Mouse (Mus musculus) MEL (cell line): ENCODE results near the gene Lat2. TPM values are rescaled to one million over a fixed set of nuclear protein-coding genes. Genes with fewer than 3 reads are reported as not detected.

ENCODE experiments used
- DNase-seq: peaks from one replicate; pipeline ENCODE4 v3.0.0; 2011; ENCODE audit warnings: low read depth, low spot score
- H3K27ac ChIP-seq: 2 replicates; pipeline ENCODE4 v1.5.1; 2012; ENCODE audit warnings: low read depth, mild to moderate bottlenecking, control low read depth, low read length, moderate library complexity; ENCODE audit not compliant: control insufficient read depth
- H3K27me3 ChIP-seq, 2 experiments: fragments of 150-350 bp in 1 of 2; sonication (generic) in 1 of 2; 2 replicates each; pipeline ENCODE4 v1.6.1; 2012; ENCODE audit warnings: low read length in 2 of 2, mild to moderate bottlenecking in 2 of 2, improper control_type of control experiment in 1 of 2, moderate library complexity in 1 of 2; ENCODE audit not compliant: insufficient read depth in 2 of 2, control insufficient read depth in 1 of 2
- H3K36me3 ChIP-seq, 2 experiments: 2 replicates each; pipeline ENCODE4 v1.6.1; 2012 to 2014; ENCODE audit warnings: low read length in 2 of 2, improper control_type of control experiment in 1 of 2, inconsistent platforms in 1 of 2, mild to moderate bottlenecking in 1 of 2; ENCODE audit not compliant: insufficient read depth in 2 of 2, control insufficient read depth in 1 of 2
- H3K4me1 ChIP-seq, 2 experiments: fragments of 150-350 bp in 1 of 2; sonication (generic) in 1 of 2; 2 replicates each; pipeline ENCODE4 v1.6.1; 2012; ENCODE audit warnings: low read length in 2 of 2, improper control_type of control experiment in 1 of 2, mild to moderate bottlenecking in 1 of 2; ENCODE audit not compliant: insufficient read depth in 2 of 2, control insufficient read depth in 1 of 2
- H3K4me3 ChIP-seq, 2 experiments: fragments of 150-350 bp in 1 of 2; sonication (generic) in 1 of 2; 2 replicates each; pipeline ENCODE4 v1.5.1; 2012; ENCODE audit warnings: low read depth in 2 of 2, low read length in 2 of 2, mild to moderate bottlenecking in 2 of 2, moderate library complexity in 2 of 2, control low read depth in 1 of 2, improper control_type of control experiment in 1 of 2; ENCODE audit not compliant: control insufficient read depth in 1 of 2, insufficient read depth in 1 of 2
- H3K79me2 ChIP-seq: 2 replicates; pipeline ENCODE4 v1.6.1; 2012; ENCODE audit warnings: mild to moderate bottlenecking, low read length, moderate library complexity; ENCODE audit not compliant: control insufficient read depth, poor library complexity, insufficient read depth
- H3K9ac ChIP-seq: 2 replicates; pipeline ENCODE4 v1.6.1; 2012; ENCODE audit warnings: low read depth, mild to moderate bottlenecking, control low read depth, low read length, moderate library complexity; ENCODE audit not compliant: control insufficient read depth, poor library complexity, severe bottlenecking
- H3K9me3 ChIP-seq: fragments of 150-350 bp; sonication (generic); replicated peaks from 2 replicates; pipeline ENCODE4 v1.6.1; 2012; ENCODE audit warnings: mild to moderate bottlenecking, low read length, improper control_type of control experiment, moderate library complexity; ENCODE audit not compliant: insufficient read depth
- BHLHE40 ChIP-seq: IDR thresholded peaks from 2 replicates; pipeline ENCODE4 v1.6.1; 2012; ENCODE audit warnings: low read depth, mild to moderate bottlenecking, inconsistent platforms, low read length, improper control_type of control experiment, borderline replicate concordance
- CHD1 ChIP-seq: IDR thresholded peaks from 2 replicates; pipeline ENCODE4 v1.6.1; 2012; ENCODE audit warnings: low read depth, mild to moderate bottlenecking, inconsistent platforms, low read length, improper control_type of control experiment
- CTCF ChIP-seq, 3 experiments: IDR thresholded peaks in 2 of 3; conservative IDR thresholded peaks in 1 of 3; 2 replicates each; pipeline ENCODE4 v1.5.1; 2011 to 2012; ENCODE audit warnings: low read length in 3 of 3, low read depth in 2 of 3, mild to moderate bottlenecking in 2 of 3, improper control_type of control experiment in 1 of 3, inconsistent platforms in 1 of 3, mixed read lengths in 1 of 3, moderate library complexity in 1 of 3; ENCODE audit not compliant: control insufficient read depth in 1 of 3, insufficient read depth in 1 of 3, poor library complexity in 1 of 3, severe bottlenecking in 1 of 3
- ELF1 ChIP-seq: IDR thresholded peaks from 2 replicates; pipeline ENCODE4 v1.6.1; 2014; ENCODE audit warnings: low read depth, mild to moderate bottlenecking, inconsistent platforms, low read length, improper control_type of control experiment, moderate library complexity
- EP300 ChIP-seq, 2 experiments: IDR thresholded peaks; 2 replicates each; pipeline ENCODE4 v1.6.1; 2011; ENCODE audit warnings: improper control_type of control experiment in 2 of 2, low read length in 2 of 2, low read depth in 1 of 2, mild to moderate bottlenecking in 1 of 2
- ETS1 ChIP-seq: IDR thresholded peaks from 2 replicates; pipeline ENCODE4 v1.6.1; 2012; ENCODE audit warnings: low read depth, mild to moderate bottlenecking, inconsistent platforms, low read length, improper control_type of control experiment, moderate library complexity
- GABPA ChIP-seq: IDR thresholded peaks from 2 replicates; pipeline ENCODE4 v1.6.1; 2012; ENCODE audit warnings: low read depth, mild to moderate bottlenecking, inconsistent platforms, low read length, improper control_type of control experiment, moderate library complexity
- HCFC1 ChIP-seq: IDR thresholded peaks from 2 replicates; pipeline ENCODE4 v1.6.1; 2012; ENCODE audit warnings: low read depth, mild to moderate bottlenecking, inconsistent platforms, low read length, improper control_type of control experiment, moderate library complexity
- JUND ChIP-seq: IDR thresholded peaks from 2 replicates; pipeline ENCODE4 v1.6.1; 2011; ENCODE audit warnings: low read depth, mild to moderate bottlenecking, improper control_type of control experiment, low read length
- KAT2A ChIP-seq: conservative IDR thresholded peaks from 2 replicates; pipeline ENCODE4 v1.6.1; 2012; ENCODE audit warnings: low read depth, low read length, improper control_type of control experiment, inconsistent platforms
- MAFK ChIP-seq: IDR thresholded peaks from 2 replicates; pipeline ENCODE4 v1.6.1; 2011; ENCODE audit warnings: low read depth, mild to moderate bottlenecking, low read length, improper control_type of control experiment, borderline replicate concordance
- MAX ChIP-seq: IDR thresholded peaks from 2 replicates; pipeline ENCODE4 v1.6.1; 2011; ENCODE audit warnings: low read length, improper control_type of control experiment
- MAZ ChIP-seq: IDR thresholded peaks from 2 replicates; pipeline ENCODE4 v1.6.1; 2012; ENCODE audit warnings: low read depth, mild to moderate bottlenecking, inconsistent platforms, low read length, improper control_type of control experiment
- MEF2A ChIP-seq: IDR thresholded peaks from 2 replicates; pipeline ENCODE4 v1.6.1; 2014; ENCODE audit warnings: low read depth, mild to moderate bottlenecking, inconsistent platforms, low read length, improper control_type of control experiment; ENCODE audit not compliant: poor library complexity, insufficient replicate concordance, severe bottlenecking; ENCODE audit errors: extremely low read depth
- MXI1 ChIP-seq: IDR thresholded peaks from 2 replicates; pipeline ENCODE4 v1.6.1; 2011; ENCODE audit warnings: mild to moderate bottlenecking, low read depth, low read length, improper control_type of control experiment
- MYC ChIP-seq: IDR thresholded peaks from 2 replicates; pipeline ENCODE4 v1.6.1; 2011; ENCODE audit warnings: low read depth, mild to moderate bottlenecking, low read length, improper control_type of control experiment, moderate library complexity
- POLR2A ChIP-seq, 2 experiments: IDR thresholded peaks; 2 replicates each; pipeline ENCODE4 v1.6.1; 2011 to 2012; ENCODE audit warnings: low read length in 2 of 2, mild to moderate bottlenecking in 2 of 2, control low read depth in 1 of 2, improper control_type of control experiment in 1 of 2, low read depth in 1 of 2, moderate library complexity in 1 of 2; ENCODE audit not compliant: control insufficient read depth in 1 of 2, insufficient read depth in 1 of 2, poor library complexity in 1 of 2
- POLR2AphosphoS2 ChIP-seq: IDR thresholded peaks from 2 replicates; pipeline ENCODE4 v1.6.1; 2011; ENCODE audit warnings: low read length, improper control_type of control experiment
- POLR2AphosphoS5 ChIP-seq: IDR thresholded peaks from 2 replicates; pipeline ENCODE4 v1.6.1; 2012; ENCODE audit warnings: low read depth, borderline replicate concordance, mild to moderate bottlenecking, inconsistent platforms, low read length, moderate library complexity, mixed read lengths
- RCOR1 ChIP-seq: IDR thresholded peaks from 2 replicates; pipeline ENCODE4 v1.6.1; 2012; ENCODE audit warnings: low read depth, mild to moderate bottlenecking, inconsistent platforms, low read length, improper control_type of control experiment
- TAL1 ChIP-seq: IDR thresholded peaks from 2 replicates; pipeline ENCODE4 v1.6.1; 2012; ENCODE audit warnings: mild to moderate bottlenecking, inconsistent platforms, low read length, moderate library complexity, mixed read lengths
- TBP ChIP-seq: IDR thresholded peaks from 2 replicates; pipeline ENCODE4 v1.8.0; 2011; ENCODE audit warnings: low read depth, low read length, improper control_type of control experiment
- TCF12 ChIP-seq: IDR thresholded peaks from 2 replicates; pipeline ENCODE4 v1.6.1; 2014; ENCODE audit warnings: low read depth, mild to moderate bottlenecking, inconsistent platforms, low read length, improper control_type of control experiment, moderate library complexity
- UBTF ChIP-seq: IDR thresholded peaks from 2 replicates; pipeline ENCODE4 v1.6.1; 2012; ENCODE audit warnings: low read depth, mild to moderate bottlenecking, inconsistent platforms, low read length, improper control_type of control experiment, moderate library complexity, borderline replicate concordance; ENCODE audit not compliant: insufficient read depth
- USF1 ChIP-seq: IDR thresholded peaks from 2 replicates; pipeline ENCODE4 v1.6.1; 2014; ENCODE audit warnings: low read depth, mild to moderate bottlenecking, inconsistent platforms, low read length, improper control_type of control experiment, moderate library complexity
- USF2 ChIP-seq, 2 experiments: IDR thresholded peaks; 2 replicates each; pipeline ENCODE4 v1.6.1; 2011 to 2012; ENCODE audit warnings: improper control_type of control experiment in 2 of 2, low read length in 2 of 2, borderline replicate concordance in 1 of 2, inconsistent platforms in 1 of 2, low read depth in 1 of 2, mild to moderate bottlenecking in 1 of 2; ENCODE audit not compliant: insufficient read depth in 1 of 2
- ZKSCAN1 ChIP-seq: IDR thresholded peaks from 2 replicates; pipeline ENCODE4 v1.6.1; 2012; ENCODE audit warnings: low read depth, mild to moderate bottlenecking, inconsistent platforms, low read length, improper control_type of control experiment, moderate library complexity
- ZMIZ1 ChIP-seq: IDR thresholded peaks from 2 replicates; pipeline ENCODE4 v1.6.1; 2012; ENCODE audit warnings: low read depth, mild to moderate bottlenecking, inconsistent platforms, low read length, improper control_type of control experiment, moderate library complexity
- ZNF384 ChIP-seq: IDR thresholded peaks from 2 replicates; pipeline ENCODE4 v1.6.1; 2012; ENCODE audit warnings: low read depth, mild to moderate bottlenecking, inconsistent platforms, low read length, improper control_type of control experiment
- polyA plus RNA-seq, 2 experiments: library from polyadenylated mRNA; stranded (reverse) in 1 of 2; unstranded in 1 of 2; fragments of >175 nt in 1 of 2; fragments of >200 nt in 1 of 2; gene quantifications; 2 replicates each; pipeline versions ENCODE4 v1.2.1 to v1.2.4; 2012; ENCODE audit warnings: low replicate concordance in 2 of 2, low read depth in 1 of 2; ENCODE audit not compliant: insufficient read length in 2 of 2, insufficient read depth in 1 of 2, missing spikeins in 1 of 2
- total RNA-seq: library from RNA; depleted of rRNA; stranded (reverse); fragments of 300-350 nt; gene quantifications from 2 replicates; pipeline ENCODE4 v1.2.3, GENCODE M21; 2012

Lat2 gene
- total and polyA plus RNA-seq, 3 experiments, result 0.79 to 0.92 TPM; not detected in 1

DNA sequence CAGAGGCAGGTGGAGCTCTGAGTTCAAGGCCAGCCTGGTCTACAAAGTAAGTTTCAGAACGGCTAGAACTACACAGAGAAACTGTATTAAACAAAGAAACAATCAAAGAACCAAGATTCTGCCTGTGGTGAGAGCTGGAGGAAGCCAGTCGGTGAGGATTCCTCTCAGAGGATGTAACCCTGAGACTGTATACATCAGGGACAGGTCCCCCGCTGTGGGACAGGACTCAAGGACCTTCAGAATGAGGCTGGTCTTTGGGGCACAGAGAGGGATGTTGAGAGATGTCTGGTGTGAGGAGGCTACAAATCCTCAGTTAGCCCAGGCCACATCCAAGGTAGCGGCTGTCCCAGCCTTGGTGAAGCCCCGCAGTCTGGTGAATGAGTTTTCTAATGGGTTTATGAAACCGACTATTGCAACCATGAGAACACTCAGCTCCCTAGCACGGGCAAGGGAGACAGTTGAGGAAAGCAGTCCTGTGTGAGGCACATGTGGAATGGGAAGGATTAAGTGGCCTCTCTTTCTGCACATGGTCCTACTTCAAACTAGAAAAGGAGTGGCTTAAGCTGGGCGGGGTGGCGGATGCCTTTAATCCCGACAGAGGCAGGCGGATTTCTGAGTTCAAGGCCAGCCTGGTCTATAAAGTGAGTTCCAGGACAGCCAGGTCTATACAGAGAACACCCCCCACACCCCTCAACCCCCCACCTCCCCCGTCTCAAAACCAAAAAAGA, 4.7 kb downstream of the Lat2 start:
- DNase-seq, result no peak
- H3K9me3 ChIP-seq, result no peaks in the 10 kb centered on the region
- H3K36me3 ChIP-seq, result peaks cover 0 to 6% of the 10 kb centered on the region in 2 experiments; a peak in 2 of 4 replicates
- H3K4me1 ChIP-seq, result peaks cover 8 to 10% of the 10 kb centered on the region in 2 experiments
- no peak overlapping the region for H3K4me3 ChIP-seq
- no peak overlapping the region for H3K27ac ChIP-seq
- TF ChIP-seq ELF1 (no peak), USF1 (no peak), JUND (no peak), TAL1 (no peak), KAT2A (no peak), MYC (no peak), ZKSCAN1 (no peak), ZMIZ1 (no peak)
- H3K27me3 ChIP-seq, result no peaks in the 10 kb centered on the region
- H3K79me2 ChIP-seq, result no peaks in the 10 kb centered on the region
- H3K9ac ChIP-seq, result no peak overlapping the region

DNA sequence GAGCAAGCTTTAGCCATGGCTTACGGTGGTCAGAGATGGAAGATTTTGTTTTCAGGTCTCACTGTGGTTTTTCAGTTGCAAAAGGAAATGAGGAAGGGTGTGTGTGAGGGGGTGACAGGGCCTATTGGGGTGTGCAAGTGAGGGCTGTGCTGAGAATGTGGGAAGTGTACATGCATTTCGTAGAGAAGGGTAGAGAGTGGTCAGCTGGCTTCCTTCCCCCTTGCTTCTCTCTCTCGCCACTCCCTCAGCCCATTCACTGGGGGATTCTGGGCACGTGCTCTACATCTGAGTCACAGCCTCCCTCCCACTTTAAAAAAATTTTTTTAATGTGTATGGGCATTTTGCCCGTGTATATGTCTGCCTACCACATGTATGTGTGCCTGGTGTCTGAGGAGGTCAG, 7.7 kb downstream of the Lat2 start:
- H3K27me3 ChIP-seq, result no peaks in the 10 kb centered on the region
- peaks cover 8 to 10% of the 10 kb centered on the region in 2 experiments for H3K4me1 ChIP-seq
- H3K9ac ChIP-seq, result peak overlapping the region; percentile 40
- H3K36me3 ChIP-seq, result peaks cover 0 to 6% of the 10 kb centered on the region in 2 experiments; a peak in 2 of 4 replicates
- H3K79me2 ChIP-seq, result no peaks in the 10 kb centered on the region
- no peaks in the 10 kb centered on the region for H3K9me3 ChIP-seq
- peak; percentile 80 for DNase-seq
- H3K4me3 ChIP-seq, result peak overlapping the region in 1 of 2 experiments; percentile 5; a peak in 1 of 4 replicates
- peak overlapping the region; percentile 75 for H3K27ac ChIP-seq
- TF ChIP-seq POLR2A (IDR thresholded peaks at IDR 0.05; ENCODE audit: control insufficient read depth in 1 of 2, insufficient read depth in 1 of 2, low read depth in 1 of 2, low read length in 2 of 2, poor library complexity in 1 of 2), result peak; percentile 31 to 35; a peak in 1 of 4 replicates
- peak; percentile 89 for TF ChIP-seq BHLHE40
- TF ChIP-seq ZMIZ1, result no peak
- TF ChIP-seq TBP, result peak; percentile 57; the same call in 1 of the 2 replicates
- TF ChIP-seq MEF2A, result no peak
- TF ChIP-seq ZNF384, result peak; percentile 82
- TF ChIP-seq RCOR1, result no peak
- TF ChIP-seq CHD1, result no peak
- no peak for TF ChIP-seq GABPA
- 0 out of 2 replicates have a peak, but pooled peaks have one; percentile 36 for TF ChIP-seq TCF12
- TF ChIP-seq CTCF (IDR thresholded peaks at IDR 0.05 in 2 of 3, conservative IDR thresholded peaks at IDR 0.05 in 1 of 3; ENCODE audit: control insufficient read depth in 1 of 3, insufficient read depth in 1 of 3, low read depth in 2 of 3, low read length in 3 of 3, poor library complexity in 1 of 3, severe bottlenecking in 1 of 3), result no peak
- TF ChIP-seq MAZ, result peak; percentile 63; the same call in 1 of the 2 replicates
- TF ChIP-seq MYC, result peak; percentile 82; the same call in 1 of the 2 replicates
- TF ChIP-seq USF1, result peak; percentile 89
- no peak for TF ChIP-seq HCFC1
- TF ChIP-seq POLR2AphosphoS2, result no peak
- TF ChIP-seq EP300 (IDR thresholded peaks at IDR 0.05; ENCODE audit: low read depth in 1 of 2, low read length in 2 of 2), result peak; percentile 33 to 64; a peak in 3 of 4 replicates
- no peak for TF ChIP-seq ZKSCAN1
- TF ChIP-seq POLR2AphosphoS5, result no peak
- TF ChIP-seq USF2 (IDR thresholded peaks at IDR 0.05; ENCODE audit: borderline replicate concordance in 1 of 2, insufficient read depth in 1 of 2, low read depth in 1 of 2, low read length in 2 of 2), result peak in 1 of 2 experiments; percentile 58; a peak in 1 of 4 replicates
- no peak for TF ChIP-seq MAFK
- TF ChIP-seq MAX, result peak; percentile 87
- TF ChIP-seq ETS1, result peak; percentile 36; the same call in 1 of the 2 replicates
- no peak for TF ChIP-seq UBTF
- peak; percentile 38; the same call in 1 of the 2 replicates for TF ChIP-seq MXI1
